Mouse (Mus musculus) MEL (cell line): Measurements from ENCODE around the gene Srf. TPM values are rescaled to one million over a fixed set of nuclear protein-coding genes. Genes with fewer than 3 reads are reported as not detected.

Experiments
- DNase-seq: peaks from one replicate; pipeline ENCODE4 v3.0.0; 2011; ENCODE audit warnings: low read depth, low spot score
- H3K27ac ChIP-seq: 2 replicates; pipeline ENCODE4 v1.5.1; 2012; ENCODE audit warnings: low read depth, mild to moderate bottlenecking, control low read depth, low read length, moderate library complexity; ENCODE audit not compliant: control insufficient read depth
- H3K27me3 ChIP-seq, 2 experiments: fragments of 150-350 bp in 1 of 2; sonication (generic) in 1 of 2; 2 replicates each; pipeline ENCODE4 v1.6.1; 2012; ENCODE audit warnings: low read length in 2 of 2, mild to moderate bottlenecking in 2 of 2, improper control_type of control experiment in 1 of 2, moderate library complexity in 1 of 2; ENCODE audit not compliant: insufficient read depth in 2 of 2, control insufficient read depth in 1 of 2
- H3K36me3 ChIP-seq, 2 experiments: 2 replicates each; pipeline ENCODE4 v1.6.1; 2012 to 2014; ENCODE audit warnings: low read length in 2 of 2, improper control_type of control experiment in 1 of 2, inconsistent platforms in 1 of 2, mild to moderate bottlenecking in 1 of 2; ENCODE audit not compliant: insufficient read depth in 2 of 2, control insufficient read depth in 1 of 2
- H3K4me1 ChIP-seq, 2 experiments: fragments of 150-350 bp in 1 of 2; sonication (generic) in 1 of 2; 2 replicates each; pipeline ENCODE4 v1.6.1; 2012; ENCODE audit warnings: low read length in 2 of 2, improper control_type of control experiment in 1 of 2, mild to moderate bottlenecking in 1 of 2; ENCODE audit not compliant: insufficient read depth in 2 of 2, control insufficient read depth in 1 of 2
- H3K4me3 ChIP-seq, 2 experiments: fragments of 150-350 bp in 1 of 2; sonication (generic) in 1 of 2; 2 replicates each; pipeline ENCODE4 v1.5.1; 2012; ENCODE audit warnings: low read depth in 2 of 2, low read length in 2 of 2, mild to moderate bottlenecking in 2 of 2, moderate library complexity in 2 of 2, control low read depth in 1 of 2, improper control_type of control experiment in 1 of 2; ENCODE audit not compliant: control insufficient read depth in 1 of 2, insufficient read depth in 1 of 2
- H3K79me2 ChIP-seq: 2 replicates; pipeline ENCODE4 v1.6.1; 2012; ENCODE audit warnings: mild to moderate bottlenecking, low read length, moderate library complexity; ENCODE audit not compliant: control insufficient read depth, poor library complexity, insufficient read depth
- H3K9ac ChIP-seq: 2 replicates; pipeline ENCODE4 v1.6.1; 2012; ENCODE audit warnings: low read depth, mild to moderate bottlenecking, control low read depth, low read length, moderate library complexity; ENCODE audit not compliant: control insufficient read depth, poor library complexity, severe bottlenecking
- H3K9me3 ChIP-seq: fragments of 150-350 bp; sonication (generic); replicated peaks from 2 replicates; pipeline ENCODE4 v1.6.1; 2012; ENCODE audit warnings: mild to moderate bottlenecking, low read length, improper control_type of control experiment, moderate library complexity; ENCODE audit not compliant: insufficient read depth
- BHLHE40 ChIP-seq: IDR thresholded peaks from 2 replicates; pipeline ENCODE4 v1.6.1; 2012; ENCODE audit warnings: low read depth, mild to moderate bottlenecking, inconsistent platforms, low read length, improper control_type of control experiment, borderline replicate concordance
- CHD1 ChIP-seq: IDR thresholded peaks from 2 replicates; pipeline ENCODE4 v1.6.1; 2012; ENCODE audit warnings: low read depth, mild to moderate bottlenecking, inconsistent platforms, low read length, improper control_type of control experiment
- CHD2 ChIP-seq: IDR thresholded peaks from 2 replicates; pipeline ENCODE4 v1.6.1; 2011; ENCODE audit warnings: low read length, improper control_type of control experiment
- CTCF ChIP-seq, 3 experiments: IDR thresholded peaks in 2 of 3; conservative IDR thresholded peaks in 1 of 3; 2 replicates each; pipeline ENCODE4 v1.5.1; 2011 to 2012; ENCODE audit warnings: low read length in 3 of 3, low read depth in 2 of 3, mild to moderate bottlenecking in 2 of 3, improper control_type of control experiment in 1 of 3, inconsistent platforms in 1 of 3, mixed read lengths in 1 of 3, moderate library complexity in 1 of 3; ENCODE audit not compliant: control insufficient read depth in 1 of 3, insufficient read depth in 1 of 3, poor library complexity in 1 of 3, severe bottlenecking in 1 of 3
- E2F4 ChIP-seq: IDR thresholded peaks from 2 replicates; pipeline ENCODE4 v1.6.1; 2011; ENCODE audit warnings: low read depth, low read length, improper control_type of control experiment, borderline replicate concordance
- ELF1 ChIP-seq: IDR thresholded peaks from 2 replicates; pipeline ENCODE4 v1.6.1; 2014; ENCODE audit warnings: low read depth, mild to moderate bottlenecking, inconsistent platforms, low read length, improper control_type of control experiment, moderate library complexity
- GATA1 ChIP-seq: IDR thresholded peaks from 2 replicates; pipeline ENCODE4 v1.6.1; 2011; ENCODE audit warnings: low read depth, low read length, improper control_type of control experiment
- MAX ChIP-seq: IDR thresholded peaks from 2 replicates; pipeline ENCODE4 v1.6.1; 2011; ENCODE audit warnings: low read length, improper control_type of control experiment
- MEF2A ChIP-seq: IDR thresholded peaks from 2 replicates; pipeline ENCODE4 v1.6.1; 2014; ENCODE audit warnings: low read depth, mild to moderate bottlenecking, inconsistent platforms, low read length, improper control_type of control experiment; ENCODE audit not compliant: poor library complexity, insufficient replicate concordance, severe bottlenecking; ENCODE audit errors: extremely low read depth
- MXI1 ChIP-seq: IDR thresholded peaks from 2 replicates; pipeline ENCODE4 v1.6.1; 2011; ENCODE audit warnings: mild to moderate bottlenecking, low read depth, low read length, improper control_type of control experiment
- MYB ChIP-seq: IDR thresholded peaks from 2 replicates; pipeline ENCODE4 v1.6.1; 2011; ENCODE audit warnings: mild to moderate bottlenecking, low read depth, low read length, improper control_type of control experiment
- NELFE ChIP-seq: IDR thresholded peaks from 2 replicates; pipeline ENCODE4 v1.6.1; 2011; ENCODE audit warnings: low read depth, low read length, improper control_type of control experiment
- POLR2A ChIP-seq, 2 experiments: IDR thresholded peaks; 2 replicates each; pipeline ENCODE4 v1.6.1; 2011 to 2012; ENCODE audit warnings: low read length in 2 of 2, mild to moderate bottlenecking in 2 of 2, control low read depth in 1 of 2, improper control_type of control experiment in 1 of 2, low read depth in 1 of 2, moderate library complexity in 1 of 2; ENCODE audit not compliant: control insufficient read depth in 1 of 2, insufficient read depth in 1 of 2, poor library complexity in 1 of 2
- RAD21 ChIP-seq: IDR thresholded peaks from 2 replicates; pipeline ENCODE4 v1.6.1; 2011; ENCODE audit warnings: mild to moderate bottlenecking, low read depth, low read length, improper control_type of control experiment
- RCOR1 ChIP-seq: IDR thresholded peaks from 2 replicates; pipeline ENCODE4 v1.6.1; 2012; ENCODE audit warnings: low read depth, mild to moderate bottlenecking, inconsistent platforms, low read length, improper control_type of control experiment
- SIN3A ChIP-seq: IDR thresholded peaks from 2 replicates; pipeline ENCODE4 v1.6.1; 2012; ENCODE audit warnings: low read length, improper control_type of control experiment, inconsistent platforms
- SMC3 ChIP-seq: IDR thresholded peaks from 2 replicates; pipeline ENCODE4 v1.6.1; 2011; ENCODE audit warnings: low read depth, low read length, improper control_type of control experiment
- TAL1 ChIP-seq: IDR thresholded peaks from 2 replicates; pipeline ENCODE4 v1.6.1; 2012; ENCODE audit warnings: mild to moderate bottlenecking, inconsistent platforms, low read length, moderate library complexity, mixed read lengths
- TCF12 ChIP-seq: IDR thresholded peaks from 2 replicates; pipeline ENCODE4 v1.6.1; 2014; ENCODE audit warnings: low read depth, mild to moderate bottlenecking, inconsistent platforms, low read length, improper control_type of control experiment, moderate library complexity
- UBTF ChIP-seq: IDR thresholded peaks from 2 replicates; pipeline ENCODE4 v1.6.1; 2012; ENCODE audit warnings: low read depth, mild to moderate bottlenecking, inconsistent platforms, low read length, improper control_type of control experiment, moderate library complexity, borderline replicate concordance; ENCODE audit not compliant: insufficient read depth
- USF1 ChIP-seq: IDR thresholded peaks from 2 replicates; pipeline ENCODE4 v1.6.1; 2014; ENCODE audit warnings: low read depth, mild to moderate bottlenecking, inconsistent platforms, low read length, improper control_type of control experiment, moderate library complexity
- ZNF384 ChIP-seq: IDR thresholded peaks from 2 replicates; pipeline ENCODE4 v1.6.1; 2012; ENCODE audit warnings: low read depth, mild to moderate bottlenecking, inconsistent platforms, low read length, improper control_type of control experiment
- polyA plus RNA-seq, 2 experiments: library from polyadenylated mRNA; stranded (reverse) in 1 of 2; unstranded in 1 of 2; fragments of >175 nt in 1 of 2; fragments of >200 nt in 1 of 2; gene quantifications; 2 replicates each; pipeline versions ENCODE4 v1.2.1 to v1.2.4; 2012; ENCODE audit warnings: low replicate concordance in 2 of 2, low read depth in 1 of 2; ENCODE audit not compliant: insufficient read length in 2 of 2, insufficient read depth in 1 of 2, missing spikeins in 1 of 2
- total RNA-seq: library from RNA; depleted of rRNA; stranded (reverse); fragments of 300-350 nt; gene quantifications from 2 replicates; pipeline ENCODE4 v1.2.3, GENCODE M21; 2012

Gene Srf
- total and polyA plus RNA-seq, 3 experiments, result 43.9 to 114 TPM; not detected in 1

- peaks cover 0 to 16% of the 10 kb centered on the region in 2 experiments; a peak in 3 of 4 replicates for H3K4me1 ChIP-seq
- H3K9me3 ChIP-seq, result no peaks in the 10 kb centered on the region
- peaks cover 8% of the 10 kb centered on the region for H3K79me2 ChIP-seq
- no peak overlapping the region for H3K4me3 ChIP-seq
- DNase-seq, result peak; percentile 32
- TF ChIP-seq NELFE (no peak), POLR2A (IDR thresholded peaks at IDR 0.05; ENCODE audit: control insufficient read depth in 1 of 2, insufficient read depth in 1 of 2, low read depth in 1 of 2, low read length in 2 of 2, poor library complexity in 1 of 2) (no peak), SIN3A (no peak), ZNF384 (peak; percentile 89), E2F4 (no peak), GATA1 (no peak), CHD2 (no peak), USF1 (no peak), RCOR1 (no peak), TAL1 (no peak), BHLHE40 (no peak), MXI1 (no peak), ELF1 (no peak), MAX (no peak), MEF2A (no peak), CTCF (IDR thresholded peaks at IDR 0.05 in 2 of 3, conservative IDR thresholded peaks at IDR 0.05 in 1 of 3; ENCODE audit: control insufficient read depth in 1 of 3, insufficient read depth in 1 of 3, low read depth in 2 of 3, low read length in 3 of 3, poor library complexity in 1 of 3, severe bottlenecking in 1 of 3) (peak in 2 of 3 experiments; percentile 39 to 69; a peak in 5 of 6 replicates), RAD21 (peak; percentile 18), SMC3 (peak; percentile 8; the same call in 1 of the 2 replicates), MYB (no peak)
- peaks cover 0 to 14% of the 10 kb centered on the region in 2 experiments; a peak in 3 of 4 replicates for H3K36me3 ChIP-seq
- no peak overlapping the region for H3K27ac ChIP-seq
- no peak overlapping the region for H3K9ac ChIP-seq
- H3K27me3 ChIP-seq, result no peaks in the 10 kb centered on the region
These were observed 6.8 kb downstream of the Srf start for GRCm38 (mm10) chr17:46549193-46549592.

GRCm38 (mm10) chr17:46548741-46549140 lies 7.2 kb downstream of the Srf start:
- Histone ChIP-seq H3K4me1 (peaks cover 0 to 12% of the 10 kb centered on the region in 2 experiments; a peak in 3 of 4 replicates), H3K36me3 (peaks cover 0 to 9% of the 10 kb centered on the region in 2 experiments; a peak in 3 of 4 replicates), H3K27ac (no peak overlapping the region), H3K9ac (no peak overlapping the region), H3K4me3 (no peak overlapping the region), H3K9me3 (no peaks in the 10 kb centered on the region), H3K27me3 (no peaks in the 10 kb centered on the region), H3K79me2 (peaks cover 4% of the 10 kb centered on the region)
- TF ChIP-seq TAL1, result no peak
- no peak for TF ChIP-seq GATA1
- TF ChIP-seq MYB, result no peak
- TF ChIP-seq CHD1, result no peak
- TF ChIP-seq TCF12, result no peak
- TF ChIP-seq UBTF, result no peak
- no peak for TF ChIP-seq MXI1
- TF ChIP-seq RAD21, result no peak
- TF ChIP-seq CHD2, result no peak
- no peak for DNase-seq
